Mouse (Mus musculus): ENCODE measurements around the gene Gm7879. TPM values are rescaled to one million over a fixed set of nuclear protein-coding genes. Genes with fewer than 3 reads are reported as not detected.

The Gm7879 gene
- polyA plus RNA-seq, 1 experiment = 2.4 TPM

GRCm38 (mm10) chr5:43910006-43910405 is 2.9 kb upstream of the Gm7879 start:
- no peaks in the 10 kb centered on the region for H3K36me3 ChIP-seq (ENCODE audit: control insufficient read depth, insufficient read depth, low read length)
- no peak overlapping the region for H3K27ac ChIP-seq (ENCODE audit: control insufficient read depth, insufficient read depth, low read depth, low read length)
- no peak overlapping the region for H3K4me3 ChIP-seq (ENCODE audit: control insufficient read depth, low read depth, low read length)
- H3K27me3 ChIP-seq (ENCODE audit: control insufficient read depth, insufficient read depth, low read length) = no peaks in the 10 kb centered on the region
- H3K4me1 ChIP-seq (ENCODE audit: control insufficient read depth, insufficient read depth, low read length) = peaks cover 5% of the 10 kb centered on the region
- no peak for TF ChIP-seq POLR2A (IDR thresholded peaks at IDR 0.05; ENCODE audit: control insufficient read depth, low read depth, low read length)
- TF ChIP-seq CTCF (IDR thresholded peaks at IDR 0.05; ENCODE audit: control insufficient read depth, insufficient read depth, insufficient replicate concordance, low read depth, low read length) = no peak

DNA sequence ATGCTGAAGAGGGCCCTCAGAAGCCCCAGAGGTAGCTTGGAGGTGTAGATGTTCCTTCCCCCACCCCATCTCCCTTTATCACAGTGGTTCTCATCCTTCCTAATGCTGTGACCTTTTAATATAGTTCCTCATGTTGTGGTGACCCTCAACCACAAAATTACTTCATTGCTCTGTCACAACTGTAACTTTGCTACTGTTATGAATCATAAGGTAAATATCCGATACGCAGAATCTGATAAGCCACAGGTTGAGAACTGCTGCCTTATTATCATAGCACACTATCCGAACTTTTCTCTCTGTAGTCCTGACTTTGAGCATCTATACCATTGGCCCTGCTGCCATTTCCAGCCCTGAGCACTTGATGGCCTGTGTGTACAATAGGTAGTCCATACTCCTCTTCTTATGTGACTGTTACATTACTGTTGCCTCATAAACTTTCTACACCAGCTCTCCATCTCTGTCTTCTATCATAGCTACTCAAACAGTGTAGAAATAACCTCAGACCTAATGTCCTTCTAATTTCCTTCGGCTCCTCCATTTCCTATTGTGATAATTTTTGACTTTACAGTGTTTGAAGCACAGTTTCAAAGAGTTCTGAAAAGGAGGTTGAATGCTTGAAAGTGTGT is 2.4 kb downstream of the Gm7879 start:
- no peak overlapping the region for H3K4me3 ChIP-seq (ENCODE audit: control insufficient read depth, low read depth, low read length)
- H3K27ac ChIP-seq (ENCODE audit: control insufficient read depth, insufficient read depth, low read depth, low read length) = no peak overlapping the region
- peaks cover 8% of the 10 kb centered on the region for H3K4me1 ChIP-seq (ENCODE audit: control insufficient read depth, insufficient read depth, low read length)
- no peak for TF ChIP-seq POLR2A (IDR thresholded peaks at IDR 0.05; ENCODE audit: control insufficient read depth, low read depth, low read length)
- H3K27me3 ChIP-seq (ENCODE audit: control insufficient read depth, insufficient read depth, low read length) = no peaks in the 10 kb centered on the region
- H3K36me3 ChIP-seq (ENCODE audit: control insufficient read depth, insufficient read depth, low read length) = no peaks in the 10 kb centered on the region

GRCm38 (mm10) chr5:43921877-43922276 is 8.9 kb downstream of the Gm7879 start:
- no peaks in the 10 kb centered on the region for H3K36me3 ChIP-seq (ENCODE audit: control insufficient read depth, insufficient read depth, low read length)
- no peak for TF ChIP-seq CTCF (IDR thresholded peaks at IDR 0.05; ENCODE audit: control insufficient read depth, insufficient read depth, insufficient replicate concordance, low read depth, low read length)
- no peak for TF ChIP-seq POLR2A (IDR thresholded peaks at IDR 0.05; ENCODE audit: control insufficient read depth, low read depth, low read length)

DNA sequence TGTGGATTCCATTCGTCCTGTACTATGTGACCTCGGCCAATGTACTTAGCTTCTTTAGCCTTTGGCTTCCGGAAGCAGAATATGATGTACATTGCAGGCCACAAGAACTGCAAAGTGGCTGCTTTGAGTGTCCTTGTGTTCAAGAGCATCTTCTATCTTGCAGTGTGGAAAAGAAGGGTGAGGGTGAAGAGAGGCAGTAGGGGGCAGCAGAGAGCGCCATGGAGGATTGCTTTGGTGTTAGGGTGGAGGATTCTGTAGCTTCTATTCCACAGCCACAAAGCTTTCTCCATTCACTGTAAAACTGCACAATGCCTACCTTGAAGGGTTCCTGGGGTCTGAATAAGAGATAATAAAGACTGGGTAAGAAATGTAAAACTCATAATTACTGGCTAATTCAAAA is 11.0 kb downstream of the Gm7879 start:
- Histone ChIP-seq H3K4me1 (ENCODE audit: control insufficient read depth, insufficient read depth, low read length) (no peaks in the 10 kb centered on the region), H3K36me3 (ENCODE audit: control insufficient read depth, insufficient read depth, low read length) (no peaks in the 10 kb centered on the region), H3K27ac (ENCODE audit: control insufficient read depth, insufficient read depth, low read depth, low read length) (no peak overlapping the region), H3K27me3 (ENCODE audit: control insufficient read depth, insufficient read depth, low read length) (no peaks in the 10 kb centered on the region), H3K4me3 (ENCODE audit: control insufficient read depth, low read depth, low read length) (no peak overlapping the region)
- TF ChIP-seq CTCF (IDR thresholded peaks at IDR 0.05; ENCODE audit: control insufficient read depth, insufficient read depth, insufficient replicate concordance, low read depth, low read length) (peak; percentile 47; the same call in 1 of the 2 replicates), POLR2A (IDR thresholded peaks at IDR 0.05; ENCODE audit: control insufficient read depth, low read depth, low read length) (no peak)

More at GRCm38 (mm10) chr5:43921877-43922276, 8.9 kb downstream of the Gm7879 start:
- Histone ChIP-seq H3K27ac (ENCODE audit: control insufficient read depth, insufficient read depth, low read depth, low read length) (no peak overlapping the region), H3K27me3 (ENCODE audit: control insufficient read depth, insufficient read depth, low read length) (no peaks in the 10 kb centered on the region), H3K4me1 (ENCODE audit: control insufficient read depth, insufficient read depth, low read length) (peaks cover 4% of the 10 kb centered on the region), H3K4me3 (ENCODE audit: control insufficient read depth, low read depth, low read length) (no peak overlapping the region)

DNA sequence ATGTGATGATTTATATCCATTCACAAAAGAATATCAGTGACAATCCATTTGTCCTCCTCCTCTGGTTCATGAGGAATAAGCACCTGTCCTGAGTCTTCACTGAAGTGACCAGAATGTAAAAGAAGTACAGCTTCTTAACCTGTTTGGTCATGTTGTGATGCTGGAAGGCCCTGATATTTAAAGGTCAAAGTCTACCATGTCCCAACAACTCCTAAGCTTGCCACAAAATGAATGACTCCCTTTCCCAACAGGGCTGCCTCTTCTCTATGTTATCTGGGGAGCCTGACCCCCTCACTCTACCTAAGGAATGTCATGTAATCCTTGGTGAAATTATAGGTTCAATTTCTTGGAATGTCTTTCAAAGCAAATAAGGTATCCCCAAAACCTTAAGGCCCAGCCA is 14.8 kb downstream of the Gm7879 start:
- H3K27me3 ChIP-seq (ENCODE audit: control insufficient read depth, insufficient read depth, low read length) = no peaks in the 10 kb centered on the region
- H3K4me1 ChIP-seq (ENCODE audit: control insufficient read depth, insufficient read depth, low read length) = no peaks in the 10 kb centered on the region
- no peak overlapping the region for H3K4me3 ChIP-seq (ENCODE audit: control insufficient read depth, low read depth, low read length)
- H3K36me3 ChIP-seq (ENCODE audit: control insufficient read depth, insufficient read depth, low read length) = no peaks in the 10 kb centered on the region
- no peak overlapping the region for H3K27ac ChIP-seq (ENCODE audit: control insufficient read depth, insufficient read depth, low read depth, low read length)
- TF ChIP-seq CTCF (IDR thresholded peaks at IDR 0.05; ENCODE audit: control insufficient read depth, insufficient read depth, insufficient replicate concordance, low read depth, low read length) (no peak), POLR2A (IDR thresholded peaks at IDR 0.05; ENCODE audit: control insufficient read depth, low read depth, low read length) (no peak)

GRCm38 (mm10) chr5:43933269-43933668 is 20.3 kb downstream of the Gm7879 start:
- H3K36me3 ChIP-seq (ENCODE audit: control insufficient read depth, insufficient read depth, low read length) = no peaks in the 10 kb centered on the region
- H3K4me3 ChIP-seq (ENCODE audit: control insufficient read depth, low read depth, low read length) = no peak overlapping the region
- no peaks in the 10 kb centered on the region for H3K4me1 ChIP-seq (ENCODE audit: control insufficient read depth, insufficient read depth, low read length)
- H3K27me3 ChIP-seq (ENCODE audit: control insufficient read depth, insufficient read depth, low read length) = no peaks in the 10 kb centered on the region
- no peak overlapping the region for H3K27ac ChIP-seq (ENCODE audit: control insufficient read depth, insufficient read depth, low read depth, low read length)
- TF ChIP-seq POLR2A (IDR thresholded peaks at IDR 0.05; ENCODE audit: control insufficient read depth, low read depth, low read length) = no peak
- TF ChIP-seq CTCF (IDR thresholded peaks at IDR 0.05; ENCODE audit: control insufficient read depth, insufficient read depth, insufficient replicate concordance, low read depth, low read length) = no peak

GRCm38 (mm10) chr5:43947330-43947977 is 34.5 kb downstream of the Gm7879 start:
- H3K27ac ChIP-seq (ENCODE audit: control insufficient read depth, insufficient read depth, low read depth, low read length) = no peak overlapping the region
- no peaks in the 10 kb centered on the region for H3K36me3 ChIP-seq (ENCODE audit: control insufficient read depth, insufficient read depth, low read length)
- H3K4me3 ChIP-seq (ENCODE audit: control insufficient read depth, low read depth, low read length) = no peak overlapping the region

More at GRCm38 (mm10) chr5:43947330-43947977, 34.5 kb downstream of the Gm7879 start:
- H3K4me1 ChIP-seq (ENCODE audit: control insufficient read depth, insufficient read depth, low read length) = peaks cover 3% of the 10 kb centered on the region
- H3K27me3 ChIP-seq (ENCODE audit: control insufficient read depth, insufficient read depth, low read length) = no peaks in the 10 kb centered on the region
- TF ChIP-seq CTCF (IDR thresholded peaks at IDR 0.05; ENCODE audit: control insufficient read depth, insufficient read depth, insufficient replicate concordance, low read depth, low read length) = no peak
- TF ChIP-seq POLR2A (IDR thresholded peaks at IDR 0.05; ENCODE audit: control insufficient read depth, low read depth, low read length) = no peak

All from testis, adult 2 months (tissue).